Comparison of ENCODE assay signal across 8 mouse cellular contexts in the genomic region with DNA sequence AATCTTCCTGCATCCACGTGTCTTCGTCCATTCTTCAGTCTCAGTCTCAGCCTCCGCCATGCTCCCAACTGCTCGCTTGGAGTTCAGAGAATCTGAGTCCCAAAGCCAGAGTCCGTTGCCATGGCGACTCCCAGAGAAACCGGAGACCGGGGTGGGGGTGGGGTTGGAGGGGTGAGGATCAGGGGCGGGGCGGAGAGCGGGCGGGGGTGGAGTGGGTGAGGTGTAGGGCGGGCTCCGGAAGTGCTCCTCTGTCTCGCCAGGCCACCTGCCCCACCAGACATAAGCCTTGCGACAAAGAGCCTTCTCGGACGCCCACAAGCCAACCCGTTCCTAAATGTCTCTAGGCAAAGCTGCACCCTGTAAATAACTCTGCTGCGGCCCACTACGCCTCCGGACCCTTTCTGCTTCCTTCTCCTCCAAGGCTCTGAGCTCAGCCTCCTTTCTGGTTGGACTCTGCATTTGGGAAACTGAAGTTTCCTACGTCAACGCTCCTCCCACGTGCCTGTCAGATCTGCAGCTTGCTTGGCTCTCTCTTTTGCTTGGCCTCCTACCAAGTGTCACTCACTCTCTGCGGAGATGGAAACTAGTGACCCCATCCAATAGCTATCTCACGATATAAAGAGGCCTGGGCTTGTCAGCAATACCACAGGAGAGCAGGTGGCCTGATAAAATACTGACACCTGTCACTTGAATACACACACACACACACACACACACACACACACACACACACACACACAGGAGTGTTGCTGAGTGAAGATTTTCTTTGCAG. TPM values are rescaled to one million over a fixed set of nuclear protein-coding genes. Genes with fewer than 3 reads are reported as not detected.
DNase-seq lines count a peak whose midpoint lies in the region; ATAC-seq and TF ChIP-seq lines count a peak whose summit lies in the region.

A gene (minus strand): TSS at position 94 of the 772 bp plus-strand sequence.

- DNase-seq in CH12.LX (ENCODE audit: extremely low read depth), result no peak
- peak; percentile 25 for DNase-seq in cerebellum, adult 11-12 months
- DNase-seq in forelimb bud, embryonic 11.5 days (ENCODE audit: low read depth, low spot score), result peak; percentile 88
- peak; percentile 87 for DNase-seq in heart, postnatal 4 days
- DNase-seq in layer of hippocampus, adult 2 months (ENCODE audit: low spot score in 2 of 2), result peak; percentile 76 to 87
- peak; percentile 75 to 86 for DNase-seq in lung, adult 18-20 months
- peak; percentile 96 for DNase-seq in telencephalon, adult 2 months (ENCODE audit: low read depth, low spot score)

- TF ChIP-seq CTCF in CH12.LX (conservative IDR thresholded peaks at IDR 0.05 in 1 of 2, IDR thresholded peaks at IDR 0.05 in 1 of 2; ENCODE audit: low read depth in 2 of 2, low read length in 2 of 2), result no peak
- TF ChIP-seq CTCF in layer of hippocampus, adult 2 months (conservative IDR thresholded peaks at IDR 0.05), result no peak

- H3K27me3 ChIP-seq in CH12.LX (replicated peaks), result no peaks in the 10 kb centered on the region
- H3K27me3 ChIP-seq in neural tube, embryonic 14.5 days (ENCODE audit: control insufficient read depth, insufficient read depth, low read length), result no peaks in the 10 kb centered on the region

- TF ChIP-seq RAD21 in CH12.LX (IDR thresholded peaks at IDR 0.05; ENCODE audit: low read depth, low read length), result no peak

- WGBS in neural tube, embryonic 14.5 days, result under 1% methylated on average over 23 of the region's 27 CpGs

- H3K79me2 ChIP-seq in CH12.LX (replicated peaks; ENCODE audit: control insufficient read depth, extremely low read depth, insufficient read depth, poor library complexity, severe bottlenecking), result no peaks in the 10 kb centered on the region

- no peak within 1 kb of the TSS for H3K9ac ChIP-seq in CH12.LX (ENCODE audit: insufficient read depth, low read depth)
- peak within 1 kb of the TSS; percentile 17 for H3K9ac ChIP-seq in neural tube, embryonic 14.5 days (replicated peaks; ENCODE audit: low read depth, low read length)

- no peaks in the 10 kb centered on the region for H3K36me3 ChIP-seq in CH12.LX (replicated peaks in 1 of 2; ENCODE audit: control insufficient read depth in 1 of 2, insufficient read depth in 1 of 2, low read length in 1 of 2)
- no peaks in the 10 kb centered on the region for H3K36me3 ChIP-seq in neural tube, embryonic 14.5 days (ENCODE audit: control insufficient read depth, insufficient read depth, low read length)

- TF ChIP-seq EP300 in CH12.LX (IDR thresholded peaks at IDR 0.05; ENCODE audit: low read length), result no peak

- H3K4me2 ChIP-seq in CH12.LX (ENCODE audit: insufficient read depth, low read depth, poor library complexity, severe bottlenecking), result peak within 1 kb of the TSS; percentile 71
- H3K4me2 ChIP-seq in neural tube, embryonic 14.5 days (ENCODE audit: low read depth, low read length), result peak within 1 kb of the TSS; percentile 66

- dilution Hi-C loops in CH12.LX (cut with MboI; ENCODE audit: extremely low pct_ligation_motif_present, extremely low pct_unique_long_range_greater_than_20kb, low sequenced_read_pairs), result no loop called here

- TF ChIP-seq POLR2A in CH12.LX (IDR thresholded peaks at IDR 0.05; ENCODE audit: low read depth, low read length), result no peak

- ATAC-seq in neural tube, embryonic 14.5 days (ENCODE audit: low read depth), result peak; percentile 94

- no peaks in the 10 kb centered on the region for H3K9me3 ChIP-seq in CH12.LX (replicated peaks; ENCODE audit: low read length)
- H3K9me3 ChIP-seq in neural tube, embryonic 14.5 days (ENCODE audit: control insufficient read depth, low read length), result no peaks in the 10 kb centered on the region

- peaks cover 0 to 3% of the 10 kb centered on the region in 2 experiments; a peak in 2 of 4 replicates for H3K4me1 ChIP-seq in CH12.LX (ENCODE audit: control insufficient read depth in 1 of 2, insufficient read depth in 2 of 2)
- peaks cover 6% of the 10 kb centered on the region; the same call in 1 of the 2 replicates for H3K4me1 ChIP-seq in neural tube, embryonic 14.5 days (ENCODE audit: control insufficient read depth, insufficient read depth, low read length)

- in situ Hi-C loops in CH12.LX (cut with MboI; ENCODE audit: low pct_ligation_motif_present, low pct_unique_long_range_greater_than_20kb, low sequenced_read_pairs), result no loop called here

- no peak within 1 kb of the TSS for H3K27ac ChIP-seq in CH12.LX (ENCODE audit: insufficient read depth, low read depth)
- H3K27ac ChIP-seq in layer of hippocampus, adult 2 months, result peak within 1 kb of the TSS; percentile 89
- peak within 1 kb of the TSS; percentile 40; the same call in 1 of the 2 replicates for H3K27ac ChIP-seq in neural tube, embryonic 14.5 days (ENCODE audit: low read depth, low read length)

- H3K4me3 ChIP-seq in CH12.LX (replicated peaks in 1 of 3; ENCODE audit: low read depth in 2 of 3, low read length in 2 of 3, poor library complexity in 1 of 3), result no peak within 1 kb of the TSS
- H3K4me3 ChIP-seq in layer of hippocampus, adult 2 months, result peak within 1 kb of the TSS; percentile 54
- peak within 1 kb of the TSS; percentile 31 for H3K4me3 ChIP-seq in neural tube, embryonic 14.5 days (ENCODE audit: low read depth, low read length)

TF ChIP-seq in CH12.LX, 34 proteins besides CTCF, POLR2A, EP300 and RAD21:
- TF ChIP-seq KAT2A (IDR thresholded peaks at IDR 0.05; ENCODE audit: insufficient replicate concordance, low read length) (no peak), HCFC1 (IDR thresholded peaks at IDR 0.05; ENCODE audit: low read depth, low read length) (no peak), PAX5 (IDR thresholded peaks at IDR 0.05; ENCODE audit: low read length) (no peak), MAZ (IDR thresholded peaks at IDR 0.05; ENCODE audit: low read depth, low read length) (no peak), ZKSCAN1 (IDR thresholded peaks at IDR 0.05; ENCODE audit: borderline replicate concordance, low read depth, low read length) (no peak), JUN (IDR thresholded peaks at IDR 0.05; ENCODE audit: insufficient read depth, low read depth, low read length) (no peak)

RNA-seq across cellular contexts. Expression of the gene that starts here (rescaled TPM):
- total RNA-seq in CH12.LX (2012; rRNA removed) (not detected in 2 replicates), CH12.LX (2014; rRNA removed) (not detected in 2 replicates)
- not detected in 2 replicates for polyA plus RNA-seq in CH12.LX (2012; ENCODE audit: insufficient read length, low read depth)
- total RNA-seq in heart, postnatal 4 days (2021), result not detected
- not detected for total RNA-seq in layer of hippocampus, adult 2 months (2021)
- not detected in 2 replicates for polyA plus RNA-seq in neural tube, embryonic 14.5 days (2014; fragmentation: Nextera tagmentation; extraction: Ambion mirVana)

Comparison
In these comparisons a context has a peak if more than half of its experiments do, and no peak if none do; other contexts are left out.
1. Peak in DNase-seq in heart, postnatal 4 days; RNA of the gene not detected or under 1 TPM.
2. Peak in DNase-seq, H3K4me3 ChIP-seq and H3K27ac ChIP-seq in layer of hippocampus, adult 2 months; RNA of the gene not detected or under 1 TPM.
3. Peak in ATAC-seq, H3K4me3 ChIP-seq, H3K27ac ChIP-seq, H3K9ac ChIP-seq and H3K4me2 ChIP-seq in neural tube, embryonic 14.5 days; RNA of the gene not detected or under 1 TPM.